Mouse (Mus musculus): ENCODE data around the gene Zcchc10. TPM values are rescaled to one million over a fixed set of nuclear protein-coding genes. Genes with fewer than 3 reads are reported as not detected.
"Not testable (repeated sequence)": the region's sequence is repeated elsewhere in the genome, so short reads cannot be mapped to it uniquely, and the experiment has no call there.

Gene Zcchc10
- 13.7 and 16.1 TPM in 2 replicates for polyA plus RNA-seq (2015; fragmentation: Nextera tagmentation; extraction: Ambion mirVana)

GRCm38 (mm10) chr11:53324512-53324968 lies at the start of gene Zcchc10:
TSS of gene Zcchc10 (plus strand) at chr11:53324679.
- peaks cover 9% of the 10 kb centered on the region for H3K4me1 ChIP-seq (ENCODE audit: control insufficient read depth, insufficient read depth, low read length)
- H3K27ac ChIP-seq (ENCODE audit: low read length) = peak within 1 kb of the TSS; percentile 80
- peak; percentile 96 for ATAC-seq
- peaks cover 10% of the 10 kb centered on the region; the same call in 1 of the 2 replicates for H3K36me3 ChIP-seq (ENCODE audit: control insufficient read depth, insufficient read depth, low read length)
- H3K9me3 ChIP-seq (replicated peaks; ENCODE audit: control insufficient read depth, low read length, poor library complexity, severe bottlenecking) = no peaks in the 10 kb centered on the region
- WGBS = under 1% methylated on average over 21 of the region's 21 CpGs
- H3K4me2 ChIP-seq (ENCODE audit: low read length) = peak within 1 kb of the TSS; percentile 61
- no peaks in the 10 kb centered on the region for H3K27me3 ChIP-seq (ENCODE audit: control insufficient read depth, insufficient read depth, low read depth, low read length)
- H3K4me3 ChIP-seq (ENCODE audit: low read depth, low read length) = peak within 1 kb of the TSS; percentile 84
- peak within 1 kb of the TSS; percentile 73 for H3K9ac ChIP-seq (ENCODE audit: low read depth, low read length)

DNA sequence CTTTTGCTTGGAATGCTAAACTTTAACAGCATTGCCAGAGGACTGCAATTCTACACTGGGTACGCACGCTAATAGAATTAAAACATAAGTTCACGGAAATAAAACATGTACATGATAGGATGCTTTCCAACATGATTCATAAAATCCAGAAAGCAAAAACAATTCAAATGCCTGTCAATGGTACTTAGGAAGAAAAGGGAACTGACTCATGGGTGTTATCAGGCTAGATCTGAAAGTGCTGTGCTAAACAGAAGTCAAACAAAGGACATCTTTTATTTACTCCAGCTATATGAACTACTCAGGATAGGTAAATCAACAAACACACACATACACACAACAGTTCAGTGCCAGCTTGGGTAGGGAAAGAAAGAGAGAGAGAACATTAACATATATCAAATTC lies 49.1 kb upstream of the Zcchc10 start:
- Histone ChIP-seq H3K4me2 (ENCODE audit: low read length) (no peak overlapping the region), H3K9ac (ENCODE audit: low read depth, low read length) (no peak overlapping the region), H3K4me1 (ENCODE audit: control insufficient read depth, insufficient read depth, low read length) (no peaks in the 10 kb centered on the region), H3K4me3 (ENCODE audit: low read depth, low read length) (no peak overlapping the region), H3K27ac (ENCODE audit: low read length) (no peak overlapping the region), H3K36me3 (ENCODE audit: control insufficient read depth, insufficient read depth, low read length) (peaks cover 21% of the 10 kb centered on the region), H3K27me3 (ENCODE audit: control insufficient read depth, insufficient read depth, low read depth, low read length) (no peaks in the 10 kb centered on the region), H3K9me3 (replicated peaks; ENCODE audit: control insufficient read depth, low read length, poor library complexity, severe bottlenecking) (no peaks in the 10 kb centered on the region)
- WGBS = 93% methylated on average over 3 of the region's 3 CpGs
- no peak for ATAC-seq

DNA sequence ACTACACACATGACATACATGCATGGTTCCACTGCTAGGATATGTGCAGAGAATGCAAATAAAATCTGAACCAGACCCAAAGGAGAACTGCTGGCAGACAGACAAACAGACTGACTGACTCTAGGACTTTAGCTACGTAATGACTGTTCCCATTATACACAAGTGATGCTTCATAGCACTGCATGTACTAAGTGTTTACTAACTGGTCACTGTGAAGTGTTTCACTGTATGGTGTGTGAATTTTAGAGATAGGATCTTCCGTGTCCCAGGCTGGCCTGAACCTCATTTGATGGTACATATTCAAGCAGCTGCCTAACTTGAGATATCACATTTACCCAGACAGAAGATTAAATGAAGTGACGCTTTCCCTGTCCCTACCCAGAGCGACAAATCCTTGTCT lies 46.1 kb upstream of the Zcchc10 start:
- 95% methylated on average over 4 of the region's 4 CpGs for WGBS
- H3K4me1 ChIP-seq (ENCODE audit: control insufficient read depth, insufficient read depth, low read length) = no peaks in the 10 kb centered on the region
- no peak overlapping the region for H3K4me2 ChIP-seq (ENCODE audit: low read length)
- no peak overlapping the region for H3K9ac ChIP-seq (ENCODE audit: low read depth, low read length)
- H3K27ac ChIP-seq (ENCODE audit: low read length) = no peak overlapping the region
- ATAC-seq = no peak
- no peaks in the 10 kb centered on the region for H3K27me3 ChIP-seq (ENCODE audit: control insufficient read depth, insufficient read depth, low read depth, low read length)
- no peak overlapping the region for H3K4me3 ChIP-seq (ENCODE audit: low read depth, low read length)
- no peaks in the 10 kb centered on the region for H3K9me3 ChIP-seq (replicated peaks; ENCODE audit: control insufficient read depth, low read length, poor library complexity, severe bottlenecking)
- H3K36me3 ChIP-seq (ENCODE audit: control insufficient read depth, insufficient read depth, low read length) = peaks cover 11% of the 10 kb centered on the region; the same call in 1 of the 2 replicates

DNA sequence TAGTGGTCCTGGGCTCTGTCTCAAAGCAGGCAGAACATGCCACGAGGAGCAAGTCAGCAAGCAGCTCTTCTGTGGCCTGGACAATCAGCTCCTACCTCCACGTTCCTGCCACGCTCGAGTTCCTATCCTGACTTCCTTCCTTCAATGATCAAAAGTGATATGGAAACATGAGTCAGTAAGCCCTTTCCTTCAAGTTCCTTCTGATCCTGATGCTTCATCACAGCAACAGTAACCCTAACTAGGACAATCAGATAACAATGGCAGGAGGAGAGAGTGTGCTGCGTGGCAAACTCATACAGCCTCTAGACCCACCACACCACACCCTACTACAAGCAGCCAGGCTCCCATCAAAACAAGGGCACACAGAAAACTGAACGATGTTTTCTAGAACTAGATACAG lies 38.6 kb upstream of the Zcchc10 start:
- Histone ChIP-seq H3K4me1 (ENCODE audit: control insufficient read depth, insufficient read depth, low read length) (no peaks in the 10 kb centered on the region), H3K9me3 (replicated peaks; ENCODE audit: control insufficient read depth, low read length, poor library complexity, severe bottlenecking) (no peaks in the 10 kb centered on the region), H3K27ac (ENCODE audit: low read length) (no peak overlapping the region), H3K27me3 (ENCODE audit: control insufficient read depth, insufficient read depth, low read depth, low read length) (no peaks in the 10 kb centered on the region), H3K36me3 (ENCODE audit: control insufficient read depth, insufficient read depth, low read length) (peaks cover 26% of the 10 kb centered on the region), H3K9ac (ENCODE audit: low read depth, low read length) (no peak overlapping the region), H3K4me3 (ENCODE audit: low read depth, low read length) (no peak overlapping the region), H3K4me2 (ENCODE audit: low read length) (no peak overlapping the region)
- 91% methylated on average over 6 of the region's 6 CpGs for WGBS
- no peak for ATAC-seq

- not testable (repeated sequence) for H3K9ac ChIP-seq (ENCODE audit: low read depth, low read length); H3K4me3 ChIP-seq (ENCODE audit: low read depth, low read length); ATAC-seq; H3K9me3 ChIP-seq (replicated peaks; ENCODE audit: control insufficient read depth, low read length, poor library complexity, severe bottlenecking); H3K27ac ChIP-seq (ENCODE audit: low read length); H3K4me1 ChIP-seq (ENCODE audit: control insufficient read depth, insufficient read depth, low read length); H3K4me2 ChIP-seq (ENCODE audit: low read length); H3K27me3 ChIP-seq (ENCODE audit: control insufficient read depth, insufficient read depth, low read depth, low read length)
- 96% methylated on average over 2 of the region's 2 CpGs for WGBS
- peaks cover 29% of the 10 kb centered on the region for H3K36me3 ChIP-seq (ENCODE audit: control insufficient read depth, insufficient read depth, low read length)
Measured at GRCm38 (mm10) chr11:53290187-53290586, 34.3 kb upstream of the Zcchc10 start.

GRCm38 (mm10) chr11:53290871-53291270 lies 33.6 kb upstream of the Zcchc10 start:
- H3K4me1 ChIP-seq (ENCODE audit: control insufficient read depth, insufficient read depth, low read length) = peaks cover 4% of the 10 kb centered on the region
- no peak overlapping the region for H3K9ac ChIP-seq (ENCODE audit: low read depth, low read length)
- H3K36me3 ChIP-seq (ENCODE audit: control insufficient read depth, insufficient read depth, low read length) = peaks cover 26% of the 10 kb centered on the region
- no peak overlapping the region for H3K4me2 ChIP-seq (ENCODE audit: low read length)
- H3K27me3 ChIP-seq (ENCODE audit: control insufficient read depth, insufficient read depth, low read depth, low read length) = no peaks in the 10 kb centered on the region
- whole genome bisulfite sequencing = 94% methylated on average over 11 of the region's 11 CpGs
- no peak for ATAC-seq
- no peaks in the 10 kb centered on the region for H3K9me3 ChIP-seq (replicated peaks; ENCODE audit: control insufficient read depth, low read length, poor library complexity, severe bottlenecking)
- no peak overlapping the region for H3K4me3 ChIP-seq (ENCODE audit: low read depth, low read length)
- no peak overlapping the region for H3K27ac ChIP-seq (ENCODE audit: low read length)

- no peak overlapping the region for H3K4me3 ChIP-seq (ENCODE audit: low read depth, low read length)
- H3K9ac ChIP-seq (ENCODE audit: low read depth, low read length) = no peak overlapping the region
- H3K27ac ChIP-seq (ENCODE audit: low read length) = no peak overlapping the region
- ATAC-seq = no peak
- peaks cover 28% of the 10 kb centered on the region for H3K4me1 ChIP-seq (ENCODE audit: control insufficient read depth, insufficient read depth, low read length)
- H3K36me3 ChIP-seq (ENCODE audit: control insufficient read depth, insufficient read depth, low read length) = peaks cover 15% of the 10 kb centered on the region
- 79% methylated on average over 5 of the region's 5 CpGs for WGBS
- no peaks in the 10 kb centered on the region for H3K9me3 ChIP-seq (replicated peaks; ENCODE audit: control insufficient read depth, low read length, poor library complexity, severe bottlenecking)
- H3K4me2 ChIP-seq (ENCODE audit: low read length) = no peak overlapping the region
- H3K27me3 ChIP-seq (ENCODE audit: control insufficient read depth, insufficient read depth, low read depth, low read length) = no peaks in the 10 kb centered on the region
Measured at GRCm38 (mm10) chr11:53294441-53294840, 30.0 kb upstream of the Zcchc10 start.

GRCm38 (mm10) chr11:53296880-53297279 lies 27.6 kb upstream of the Zcchc10 start:
- H3K27ac ChIP-seq (ENCODE audit: low read length) = no peak overlapping the region
- no peaks in the 10 kb centered on the region for H3K9me3 ChIP-seq (replicated peaks; ENCODE audit: control insufficient read depth, low read length, poor library complexity, severe bottlenecking)
- peaks cover 32% of the 10 kb centered on the region for H3K4me1 ChIP-seq (ENCODE audit: control insufficient read depth, insufficient read depth, low read length)
- no peak overlapping the region for H3K9ac ChIP-seq (ENCODE audit: low read depth, low read length)
- 84% methylated on average over 4 of the region's 4 CpGs for WGBS
- no peak overlapping the region for H3K4me3 ChIP-seq (ENCODE audit: low read depth, low read length)
- no peaks in the 10 kb centered on the region for H3K27me3 ChIP-seq (ENCODE audit: control insufficient read depth, insufficient read depth, low read depth, low read length)
- H3K4me2 ChIP-seq (ENCODE audit: low read length) = no peak overlapping the region
- H3K36me3 ChIP-seq (ENCODE audit: control insufficient read depth, insufficient read depth, low read length) = 0 out of 2 replicates have a peak, but pooled peaks cover 3% of the 10 kb centered on the region
- no peak for ATAC-seq

DNA sequence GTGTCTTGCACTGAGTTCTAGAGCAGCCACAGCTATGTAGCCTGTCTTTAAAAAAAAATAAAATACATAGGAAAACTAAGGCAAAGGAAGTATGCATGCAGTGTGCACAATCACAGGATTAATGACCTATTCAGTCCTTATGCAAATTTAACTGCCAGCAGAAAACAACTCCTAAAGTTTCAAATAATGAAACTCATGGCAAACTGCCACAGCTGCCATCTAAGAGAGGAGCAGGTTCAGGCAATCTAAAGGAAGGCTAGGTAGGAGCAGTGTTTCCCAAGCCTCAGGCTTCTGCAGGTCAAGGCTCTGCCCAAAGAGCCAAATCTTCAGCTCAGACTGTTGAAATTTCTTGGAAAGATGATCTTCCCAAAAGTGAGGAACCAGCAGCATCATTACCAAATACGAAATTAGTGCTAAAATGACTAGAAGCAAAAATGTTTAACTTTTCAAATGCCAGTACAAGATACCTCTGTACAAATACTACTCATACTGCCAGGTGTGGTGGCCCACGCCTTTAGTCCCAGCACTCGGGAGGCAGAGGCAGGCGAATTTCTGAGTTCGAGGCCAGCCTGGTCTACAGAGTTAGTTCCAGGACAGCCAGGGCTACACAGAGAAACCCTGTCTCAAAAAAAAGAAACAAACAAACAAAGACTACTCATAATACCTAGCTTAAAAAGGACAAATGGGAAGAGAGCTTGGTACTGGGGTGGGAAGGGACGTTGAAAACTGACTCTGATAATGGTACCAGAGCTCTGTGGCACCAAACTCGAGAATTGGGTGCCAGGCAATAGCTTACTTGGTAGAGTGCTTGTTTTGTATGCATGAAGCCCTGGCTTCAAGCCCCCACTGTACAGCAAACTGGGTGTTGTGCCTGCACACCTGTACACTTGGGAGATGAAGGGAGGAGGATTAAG lies 26.3 kb upstream of the Zcchc10 start:
- no peak for ATAC-seq

More for the DNA sequence above, 26.3 kb upstream of the Zcchc10 start:
- no peaks in the 10 kb centered on the region for H3K27me3 ChIP-seq (ENCODE audit: control insufficient read depth, insufficient read depth, low read depth, low read length)
- WGBS = 88% methylated on average over 7 of the region's 7 CpGs
- H3K9ac ChIP-seq (ENCODE audit: low read depth, low read length) = no peak overlapping the region
- H3K4me3 ChIP-seq (ENCODE audit: low read depth, low read length) = no peak overlapping the region
- peak overlapping the region; percentile 19; the same call in 1 of the 2 replicates for H3K4me2 ChIP-seq (ENCODE audit: low read length)
- no peaks in the 10 kb centered on the region for H3K9me3 ChIP-seq (replicated peaks; ENCODE audit: control insufficient read depth, low read length, poor library complexity, severe bottlenecking)
- peaks cover 32% of the 10 kb centered on the region for H3K4me1 ChIP-seq (ENCODE audit: control insufficient read depth, insufficient read depth, low read length)
- no peak overlapping the region for H3K27ac ChIP-seq (ENCODE audit: low read length)
- H3K36me3 ChIP-seq (ENCODE audit: control insufficient read depth, insufficient read depth, low read length) = 0 out of 2 replicates have a peak, but pooled peaks cover 3% of the 10 kb centered on the region
